Mouse (Mus musculus) embryonic facial prominence, embryonic 11.5 days (tissue): ENCODE data around the gene Galnt17. TPM values are rescaled to one million over a fixed set of nuclear protein-coding genes. Genes with fewer than 3 reads are reported as not detected.

Experiments used
- ATAC-seq: fragments of 200-750 bp; cut with Nextera tagmentation; replicated peaks from 2 replicates; pipeline ENCODE4 v1.8.0; 2017; ENCODE audit warnings: low read depth; ENCODE audit not compliant: insufficient number of reproducible peaks, low FRiP score, low TSS enrichment
- DNase-seq: peaks from one replicate; pipeline ENCODE4 v3.0.0-alpha.2; 2015; ENCODE audit warnings: low spot score
- H3K27ac ChIP-seq: fragments of 300-500 bp; sonication (generic); replicated peaks from 2 replicates; pipeline ENCODE4 v1.5.1; 2014; ENCODE audit warnings: mild to moderate bottlenecking, low read depth, low read length, control low read depth
- H3K27me3 ChIP-seq: fragments of 300-500 bp; sonication (generic); 2 replicates; pipeline ENCODE4 v1.6.1; 2014; ENCODE audit warnings: mild to moderate bottlenecking, low read length, moderate library complexity, mixed read lengths; ENCODE audit not compliant: control insufficient read depth, insufficient read depth
- H3K36me3 ChIP-seq: fragments of 300-500 bp; sonication (generic); replicated peaks from 2 replicates; pipeline ENCODE4 v1.6.1; 2014; ENCODE audit warnings: low read depth, mild to moderate bottlenecking, low read length, moderate library complexity, mixed read lengths; ENCODE audit not compliant: control insufficient read depth, insufficient read depth
- H3K4me1 ChIP-seq: fragments of 300-500 bp; sonication (generic); 2 replicates; pipeline ENCODE4 v1.6.1; 2014; ENCODE audit warnings: low read length, mixed read lengths; ENCODE audit not compliant: control insufficient read depth, insufficient read depth
- H3K4me2 ChIP-seq: fragments of 300-500 bp; sonication (generic); 2 replicates; pipeline ENCODE4 v1.6.1; 2014; ENCODE audit warnings: low read depth, mild to moderate bottlenecking, control low read depth, low read length, moderate library complexity
- H3K4me3 ChIP-seq: fragments of 300-500 bp; sonication (generic); 2 replicates; pipeline ENCODE4 v1.5.1; 2014; ENCODE audit warnings: low read depth, low read length, control low read depth
- H3K9ac ChIP-seq: fragments of 300-500 bp; sonication (generic); replicated peaks from 2 replicates; pipeline ENCODE4 v1.6.1; 2014; ENCODE audit warnings: mild to moderate bottlenecking, control low read depth, low read length
- H3K9me3 ChIP-seq: fragments of 300-500 bp; sonication (generic); replicated peaks from 2 replicates; pipeline ENCODE4 v1.6.1; 2016; ENCODE audit warnings: mild to moderate bottlenecking, low read length, inconsistent platforms, mixed read lengths; ENCODE audit not compliant: control insufficient read depth
- WGBS: fragments of 180-500 bp; shearing (Covaris S2); extraction: QIAGEN DNeasy Blood & Tissue Kit; methylation state at CpG from one replicate; pipeline ENCODE4 v1.1.7; 2014; 5-methylcytosine and 5-hydroxymethylcytosine counted together
- polyA plus RNA-seq: library from polyadenylated mRNA; unstranded; fragments of >200 nt; fragmentation: Nextera tagmentation; extraction: Ambion mirVana; gene quantifications from 2 replicates; pipeline ENCODE4 v1.2.1, GENCODE M21; 2014

Galnt17 gene
- polyA plus RNA-seq, 1 experiment from 2014 or later = 0.79 TPM

DNA sequence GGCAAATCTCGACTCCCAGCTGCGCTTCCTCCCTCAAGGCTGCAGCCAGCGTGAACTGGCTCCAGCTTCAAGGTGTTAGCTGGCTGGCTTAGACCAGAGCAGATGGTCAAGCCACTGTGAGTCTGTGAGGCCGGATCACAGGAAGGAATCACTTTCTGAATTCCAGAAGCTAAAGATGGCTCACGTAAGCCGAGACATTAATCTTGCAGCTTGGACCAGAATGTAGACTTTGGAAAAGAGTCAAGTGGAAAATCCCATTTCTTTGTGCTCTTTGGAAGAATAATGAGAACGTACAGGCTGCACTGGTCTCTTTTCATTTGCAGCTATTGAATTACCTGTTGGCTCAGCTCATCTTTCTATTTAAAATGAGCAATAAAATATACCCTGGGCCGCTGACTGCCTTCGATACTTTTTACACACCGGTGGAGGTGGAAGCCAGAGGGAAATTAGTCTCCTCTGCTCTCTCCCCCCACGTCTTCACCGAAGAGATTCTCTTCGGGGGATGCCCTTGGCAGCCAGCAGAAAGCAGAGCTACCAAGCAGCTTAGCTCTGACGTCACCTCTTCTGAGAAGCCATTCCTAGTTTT is 225.1 kb downstream of the Galnt17 start:
- 61% methylated on average over 14 of the region's 14 CpGs for WGBS
- no peak overlapping the region for H3K4me2 ChIP-seq

DNA sequence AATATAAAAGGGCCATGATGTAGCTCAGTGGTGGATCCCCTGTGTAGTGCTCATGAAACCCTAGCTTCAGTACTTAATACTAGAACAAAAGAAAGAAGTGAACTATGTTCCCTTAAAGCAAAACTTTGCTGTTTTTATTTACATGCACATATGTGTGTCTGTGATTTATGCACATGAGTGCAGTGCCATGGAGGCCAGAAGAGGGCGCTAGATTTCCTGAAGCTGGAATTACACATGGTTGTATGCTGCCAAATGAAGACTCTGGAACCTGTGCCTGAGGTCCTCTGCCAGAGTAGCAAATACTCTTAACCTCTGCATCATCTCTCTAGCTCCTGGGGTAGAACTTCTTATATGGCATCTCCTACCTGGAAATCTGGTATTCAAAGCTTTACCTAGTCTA is 230.6 kb downstream of the Galnt17 start:
- WGBS = 28% methylated on average over 1 of the region's 1 CpGs
- Histone ChIP-seq H3K9ac (no peak overlapping the region), H3K4me3 (no peak overlapping the region), H3K9me3 (no peaks in the 10 kb centered on the region), H3K27me3 (no peaks in the 10 kb centered on the region), H3K4me1 (no peaks in the 10 kb centered on the region), H3K4me2 (no peak overlapping the region), H3K27ac (no peak overlapping the region), H3K36me3 (no peaks in the 10 kb centered on the region)
- DNase-seq (no peak), ATAC-seq (no peak)

More for the DNA sequence above, 225.1 kb downstream of the Galnt17 start:
- Histone ChIP-seq H3K9me3 (no peaks in the 10 kb centered on the region), H3K36me3 (no peaks in the 10 kb centered on the region), H3K4me3 (no peak overlapping the region), H3K27ac (no peak overlapping the region), H3K4me1 (no peaks in the 10 kb centered on the region), H3K27me3 (no peaks in the 10 kb centered on the region), H3K9ac (no peak overlapping the region)
- peak; percentile 13 for DNase-seq
- ATAC-seq = no peak

- H3K9me3 ChIP-seq = no peaks in the 10 kb centered on the region
- H3K27me3 ChIP-seq = no peaks in the 10 kb centered on the region
- H3K4me1 ChIP-seq = no peaks in the 10 kb centered on the region
- H3K4me3 ChIP-seq = no peak overlapping the region
- no peak for ATAC-seq
- 92% methylated on average over 7 of the region's 7 CpGs for WGBS
- H3K9ac ChIP-seq = no peak overlapping the region
- no peaks in the 10 kb centered on the region for H3K36me3 ChIP-seq
- H3K27ac ChIP-seq = no peak overlapping the region
- no peak overlapping the region for H3K4me2 ChIP-seq
- DNase-seq = no peak
Measured at GRCm38 (mm10) chr5:131075795-131076194, 232.5 kb downstream of the Galnt17 start.

- H3K4me1 ChIP-seq = no peaks in the 10 kb centered on the region
- no peaks in the 10 kb centered on the region for H3K36me3 ChIP-seq
- no peak overlapping the region for H3K27ac ChIP-seq
- H3K9ac ChIP-seq = no peak overlapping the region
- DNase-seq (no peak), ATAC-seq (no peak)
- H3K4me3 ChIP-seq = no peak overlapping the region
- H3K27me3 ChIP-seq = no peaks in the 10 kb centered on the region
- no peaks in the 10 kb centered on the region for H3K9me3 ChIP-seq
- H3K4me2 ChIP-seq = no peak overlapping the region
- 77% methylated on average over 4 of the region's 4 CpGs for WGBS
Measured at GRCm38 (mm10) chr5:131074295-131074694, 234.0 kb downstream of the Galnt17 start.

DNA sequence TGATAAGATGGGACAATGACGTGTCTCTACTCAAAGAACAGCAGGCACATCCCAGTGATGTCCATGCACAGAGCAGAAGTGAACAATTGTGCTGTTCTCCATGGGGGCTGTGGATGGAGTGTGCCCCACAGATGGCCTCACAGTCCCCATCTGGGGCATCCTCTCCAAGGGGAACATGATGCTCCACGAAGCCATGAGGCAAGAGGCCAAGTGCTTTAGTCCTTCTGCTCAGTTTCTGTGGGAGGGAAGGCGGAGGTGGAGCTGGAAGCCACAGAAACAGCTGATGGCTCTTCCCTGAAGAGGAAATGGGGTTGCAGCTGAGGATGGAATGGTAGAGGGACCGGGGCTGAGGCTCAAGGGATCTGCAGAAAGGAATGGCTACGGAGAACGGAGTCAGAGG is 243.1 kb downstream of the Galnt17 start:
- Histone ChIP-seq H3K36me3 (no peaks in the 10 kb centered on the region), H3K9ac (no peak overlapping the region), H3K27me3 (no peaks in the 10 kb centered on the region), H3K27ac (no peak overlapping the region), H3K9me3 (no peaks in the 10 kb centered on the region), H3K4me3 (no peak overlapping the region), H3K4me2 (no peak overlapping the region), H3K4me1 (no peaks in the 10 kb centered on the region)
- 89% methylated on average over 6 of the region's 6 CpGs for WGBS
- no peak for ATAC-seq
- no peak for DNase-seq

- H3K27me3 ChIP-seq = no peaks in the 10 kb centered on the region
- no peak overlapping the region for H3K4me3 ChIP-seq
- ATAC-seq = no peak
- H3K4me1 ChIP-seq = no peaks in the 10 kb centered on the region
- DNase-seq = no peak
- H3K9me3 ChIP-seq = no peaks in the 10 kb centered on the region
- WGBS = 44% methylated on average over 4 of the region's 4 CpGs
- H3K9ac ChIP-seq = no peak overlapping the region
- no peaks in the 10 kb centered on the region for H3K36me3 ChIP-seq
- H3K27ac ChIP-seq = no peak overlapping the region
- no peak overlapping the region for H3K4me2 ChIP-seq
Measured at GRCm38 (mm10) chr5:131048505-131048904, 259.8 kb downstream of the Galnt17 start.

DNA sequence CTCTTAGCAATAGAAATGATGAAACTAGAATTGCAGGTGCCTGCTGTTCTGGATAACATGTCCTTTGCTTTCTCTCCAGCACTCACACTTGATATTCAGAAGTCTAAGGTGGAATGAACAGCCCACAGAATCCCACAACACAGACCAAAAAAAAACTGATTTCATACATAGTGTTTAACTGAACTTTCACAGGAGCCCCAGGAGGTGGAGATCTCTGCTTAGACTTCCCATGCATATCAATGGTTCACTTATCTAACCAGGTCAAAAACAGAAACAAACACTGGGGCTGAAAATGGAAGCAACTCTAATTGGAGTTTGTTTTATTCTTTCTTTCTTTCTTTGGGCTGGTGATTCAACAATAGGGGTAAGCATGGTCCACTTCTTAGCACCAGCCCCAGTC is 265.2 kb downstream of the Galnt17 start:
- ATAC-seq (no peak), DNase-seq (no peak)
- H3K27me3 ChIP-seq = no peaks in the 10 kb centered on the region
- no peaks in the 10 kb centered on the region for H3K9me3 ChIP-seq
- no peaks in the 10 kb centered on the region for H3K4me1 ChIP-seq
- H3K36me3 ChIP-seq = no peaks in the 10 kb centered on the region
- H3K9ac ChIP-seq = no peak overlapping the region
- H3K27ac ChIP-seq = no peak overlapping the region
- no peak overlapping the region for H3K4me2 ChIP-seq
- H3K4me3 ChIP-seq = no peak overlapping the region

DNA sequence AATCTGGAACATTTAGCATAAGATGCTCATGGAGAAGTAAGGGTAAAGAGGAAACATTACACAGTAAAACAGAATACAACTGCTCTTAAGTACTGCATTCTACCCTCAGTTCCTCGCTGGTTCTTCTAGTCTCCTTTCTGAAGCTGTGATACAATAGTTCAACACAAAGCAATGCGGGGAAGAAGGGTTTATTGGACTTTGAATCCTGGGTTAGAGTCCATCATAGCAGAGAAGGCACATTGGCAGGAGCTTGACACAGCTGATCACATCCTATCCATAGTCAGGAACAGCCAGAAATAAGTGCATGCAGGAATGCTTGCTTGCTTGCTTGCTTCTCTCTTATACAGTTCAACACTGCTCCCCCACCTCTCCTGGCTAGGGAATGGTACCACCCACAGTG is 267.9 kb downstream of the Galnt17 start:
- no peaks in the 10 kb centered on the region for H3K9me3 ChIP-seq
- H3K27me3 ChIP-seq = no peaks in the 10 kb centered on the region
- H3K4me1 ChIP-seq = no peaks in the 10 kb centered on the region
- DNase-seq (no peak), ATAC-seq (no peak)
- WGBS = 90% methylated on average over 2 of the region's 2 CpGs
- H3K27ac ChIP-seq = no peak overlapping the region
- no peaks in the 10 kb centered on the region for H3K36me3 ChIP-seq
- no peak overlapping the region for H3K4me3 ChIP-seq
- no peak overlapping the region for H3K4me2 ChIP-seq
- H3K9ac ChIP-seq = no peak overlapping the region
